Mouse (Mus musculus) ovary, adult 18-20 months (tissue): ENCODE data around the gene Atg4d.
"Not testable (repeated sequence)": the region's sequence is repeated elsewhere in the genome, so short reads cannot be mapped to it uniquely, and the experiment has no call there.

Experiments used
- DNase-seq: peaks from one replicate; pipeline ENCODE4 v3.0.0; 2022; ENCODE audit warnings: low spot score, mixed read lengths

Gene Atg4d

DNA sequence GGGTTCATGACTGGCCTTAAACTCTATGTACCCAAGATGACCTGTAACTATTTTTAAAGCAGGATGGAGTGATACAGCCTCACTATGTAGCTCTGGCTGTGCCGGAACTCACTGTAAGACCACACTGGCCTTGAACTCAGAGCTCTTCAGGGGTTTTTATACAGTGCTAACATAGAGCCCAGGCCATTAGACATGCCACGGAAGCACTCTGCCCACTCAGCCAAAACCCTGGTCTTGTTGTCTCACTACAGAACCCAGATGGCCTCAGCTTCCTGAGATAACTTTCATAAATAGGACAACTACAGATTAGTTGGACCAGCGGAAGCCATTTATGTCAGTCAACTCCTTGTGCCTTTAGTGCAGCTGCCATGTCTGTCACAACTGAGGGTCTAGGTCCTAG is 9.2 kb downstream of the Atg4d start:
- DNase-seq: no peak

- no peak for DNase-seq
Measured at GRCm38 (mm10) chr9:21275013-21275710, 10.1 kb downstream of the Atg4d start.

DNA sequence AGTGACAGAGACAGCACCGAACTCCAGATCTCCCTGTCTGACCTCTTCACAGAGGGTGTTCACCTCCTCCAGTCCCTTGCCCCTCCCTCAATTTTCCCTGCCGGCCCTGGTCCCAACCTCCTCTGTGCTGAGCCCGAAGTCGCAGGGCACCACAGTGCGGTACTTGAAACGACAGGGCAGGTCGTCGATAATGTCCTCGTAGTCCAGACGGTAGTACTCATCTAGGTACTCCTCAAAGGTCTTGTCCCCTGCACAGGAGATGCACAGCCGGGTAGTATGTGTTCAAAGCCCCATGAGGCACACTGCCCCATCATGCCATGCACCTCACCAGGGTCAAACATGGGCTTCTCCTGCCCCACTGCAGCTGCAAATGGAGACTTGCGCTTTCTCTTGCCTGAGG is 10.6 kb downstream of the Atg4d start:
- no peak for DNase-seq

DNA sequence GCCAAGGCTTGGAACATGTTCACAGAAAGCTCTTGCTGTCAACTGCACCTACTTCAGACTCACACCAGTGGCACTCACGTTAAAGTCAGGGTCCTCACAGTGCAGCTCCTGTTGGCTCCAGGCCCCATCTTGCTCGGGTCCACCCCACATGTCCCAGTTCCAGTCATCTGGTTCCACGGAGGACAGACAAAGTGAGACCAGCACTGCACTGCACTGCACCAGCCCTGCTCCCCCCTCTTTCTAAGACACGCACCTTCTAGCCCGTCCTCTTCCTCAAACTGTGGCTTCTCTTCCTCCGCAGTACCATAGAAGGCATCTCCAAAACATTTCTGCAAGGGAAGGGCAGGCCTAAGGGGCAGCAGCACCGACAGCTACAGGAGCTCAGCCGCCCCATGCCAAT is 11.2 kb downstream of the Atg4d start:
- DNase-seq: no peak

DNA sequence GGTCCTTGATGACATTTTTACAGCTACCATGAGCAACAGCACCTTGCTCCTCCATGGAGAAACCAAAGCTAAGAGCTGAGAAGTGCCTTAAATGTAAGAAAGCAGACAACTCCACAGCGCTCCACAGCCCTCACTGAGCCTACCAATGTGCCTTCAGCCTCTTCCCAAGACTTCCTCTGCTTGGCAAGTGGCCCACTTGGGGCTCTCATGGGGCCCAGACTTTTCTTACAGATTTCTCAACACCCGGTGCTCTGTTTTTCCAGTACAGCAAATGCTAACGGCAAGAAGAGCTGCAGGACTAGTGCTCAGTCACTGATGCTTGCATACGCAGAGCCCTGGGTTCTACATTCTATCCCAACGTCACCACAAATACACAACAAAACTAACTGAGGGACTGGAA is 12.7 kb downstream of the Atg4d start:
- no peak for DNase-seq

- no peak for DNase-seq
Measured at GRCm38 (mm10) chr9:21283591-21283990, 18.5 kb downstream of the Atg4d start.

DNA sequence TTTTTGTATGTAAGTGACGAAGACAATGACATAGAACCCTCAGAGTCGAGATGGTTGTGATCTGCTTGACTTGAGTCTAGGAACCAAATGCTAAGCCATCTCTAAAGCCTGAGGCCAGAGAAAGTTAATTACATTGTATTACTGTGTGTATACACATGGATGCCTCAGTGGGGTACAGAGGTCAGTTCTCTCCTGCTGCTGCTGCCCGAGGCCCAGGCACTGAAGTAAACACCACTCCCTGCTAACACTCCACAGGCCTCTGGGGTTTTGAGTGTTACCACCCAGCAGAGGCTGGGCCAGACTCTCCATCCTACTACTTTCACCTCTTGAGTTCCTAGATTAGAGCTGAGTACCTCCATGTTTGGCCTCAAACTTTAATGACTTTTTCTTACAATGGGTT is 18.9 kb downstream of the Atg4d start:
- no peak for DNase-seq

DNA sequence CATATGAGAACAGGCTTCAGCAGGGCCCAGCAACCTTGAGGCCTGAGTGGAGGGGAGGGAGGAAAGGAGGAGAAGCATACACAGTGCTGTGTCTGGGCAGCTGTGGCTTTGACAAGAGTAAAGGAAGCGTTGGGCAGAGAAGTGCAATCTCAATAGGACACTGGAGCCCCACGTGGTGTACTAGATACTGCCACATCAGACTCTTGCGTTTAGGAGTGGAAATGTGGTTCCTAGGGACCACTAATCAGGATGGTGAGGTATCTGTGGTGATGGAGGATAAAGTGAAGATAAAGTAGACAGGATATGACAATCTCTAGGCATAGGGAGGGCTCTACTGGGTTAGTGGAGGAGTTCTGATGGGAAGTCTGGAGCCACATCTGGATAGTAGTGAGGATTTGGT is 21.7 kb downstream of the Atg4d start:
- no peak for DNase-seq

DNA sequence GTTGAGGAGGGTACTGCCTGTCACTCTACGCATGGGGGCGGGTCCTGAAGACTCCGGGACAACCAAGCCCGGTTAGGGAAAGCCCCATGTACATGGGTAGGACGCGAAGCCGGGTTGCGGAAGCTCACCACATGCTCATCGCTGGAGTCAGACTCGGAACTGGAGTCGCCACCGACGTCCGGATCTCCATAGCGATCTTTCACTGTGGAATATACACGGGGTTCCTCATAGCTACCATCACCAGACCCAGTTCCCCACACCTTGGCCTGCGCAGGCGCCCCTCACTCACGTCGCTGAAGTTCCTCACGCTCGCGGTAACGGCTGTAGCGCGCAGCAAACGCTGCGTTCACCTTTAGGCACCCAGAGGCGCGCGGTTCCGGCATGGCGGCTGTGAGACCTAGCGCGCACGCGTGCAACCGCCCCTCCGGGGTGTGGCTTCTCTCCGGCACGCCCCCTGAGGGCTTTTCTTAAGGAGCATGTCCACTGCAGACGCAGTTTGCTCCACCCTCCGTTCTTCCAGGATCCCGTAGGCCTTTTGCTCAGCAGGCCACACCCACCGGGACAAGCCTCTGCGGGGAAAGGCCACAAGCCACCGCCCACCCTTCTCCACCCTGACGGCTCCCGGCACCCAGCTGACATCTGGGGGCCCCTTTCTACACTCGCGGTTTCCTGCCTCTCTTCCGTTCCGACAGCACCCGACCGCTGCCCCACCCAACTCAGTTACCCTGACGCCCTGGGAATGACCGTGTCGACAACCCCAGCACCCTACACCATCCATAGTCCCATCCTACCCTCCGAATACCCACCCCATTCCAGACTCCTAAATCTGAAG is 22.7 kb downstream of the Atg4d start, which contains the start of gene Kri1:
Kri1 (minus strand) TSS at position 399 of the 832 bp plus-strand sequence.
- peak; percentile 97 for DNase-seq

DNA sequence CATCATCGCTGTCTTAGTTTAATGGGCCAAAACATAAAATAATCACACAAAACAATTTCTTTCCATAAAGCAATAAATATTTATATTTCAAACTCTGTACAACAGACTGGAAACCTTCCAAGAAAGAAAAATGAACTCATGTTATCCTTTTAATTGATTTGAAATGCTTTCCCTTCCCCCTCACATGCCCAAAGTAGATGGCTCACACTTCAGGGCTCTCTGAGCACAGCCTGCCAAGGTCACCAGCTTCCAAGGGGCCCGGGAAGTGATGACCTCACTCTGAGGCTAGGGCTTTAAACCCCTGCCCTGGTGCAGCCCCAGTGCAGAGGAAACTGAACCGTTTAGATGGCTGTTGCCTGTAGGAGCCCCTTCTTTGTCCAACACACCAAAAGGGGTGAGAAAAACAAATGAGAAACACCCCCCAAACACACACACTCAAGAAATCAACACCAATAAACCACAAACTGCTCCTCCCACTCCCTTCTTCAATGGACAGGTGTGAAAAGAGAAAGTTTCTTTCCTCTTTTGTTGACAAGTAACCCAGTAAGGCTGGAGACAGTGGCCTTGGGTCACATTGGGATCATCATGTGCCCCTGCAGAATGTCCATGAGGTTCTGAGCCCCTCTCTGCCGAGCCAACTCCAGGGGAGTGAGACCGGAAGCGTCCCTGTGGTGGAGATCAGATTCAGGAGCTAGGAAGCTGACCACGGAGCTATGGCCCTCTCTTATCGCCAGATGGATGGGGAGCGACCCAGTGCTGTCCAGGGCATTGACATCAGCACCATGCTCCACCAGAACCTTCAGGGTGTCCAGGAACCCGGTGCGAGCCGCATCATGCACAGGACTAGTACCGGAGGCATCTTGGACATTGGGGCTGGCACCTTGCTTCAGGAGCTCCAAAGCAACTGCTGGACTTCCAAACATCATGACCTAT is 23.6 kb downstream of the Atg4d start:
- DNase-seq: no peak

- no peak for DNase-seq
Measured at GRCm38 (mm10) chr9:21289337-21289671, 24.2 kb downstream of the Atg4d start.

DNA sequence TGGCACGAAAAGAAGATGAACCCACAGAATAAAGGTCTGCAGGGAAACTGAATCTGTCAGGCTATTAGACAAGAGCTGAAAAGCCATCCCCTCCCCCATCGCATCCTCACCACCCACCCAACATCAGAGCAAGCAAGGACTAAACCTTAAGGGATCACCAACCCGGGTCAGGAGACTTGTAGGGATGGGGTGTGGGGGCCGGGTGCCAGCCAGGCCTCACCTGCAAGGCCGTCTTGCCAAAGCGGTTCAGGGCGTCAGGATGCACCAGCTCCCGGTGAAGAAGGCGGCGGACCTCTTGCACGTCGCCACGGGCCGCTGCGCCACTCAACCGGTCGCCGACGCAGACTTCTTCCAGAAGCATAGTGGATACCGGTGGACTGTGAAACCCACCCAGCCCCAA is 25.5 kb downstream of the Atg4d start:
- peak; percentile 26 for DNase-seq

DNA sequence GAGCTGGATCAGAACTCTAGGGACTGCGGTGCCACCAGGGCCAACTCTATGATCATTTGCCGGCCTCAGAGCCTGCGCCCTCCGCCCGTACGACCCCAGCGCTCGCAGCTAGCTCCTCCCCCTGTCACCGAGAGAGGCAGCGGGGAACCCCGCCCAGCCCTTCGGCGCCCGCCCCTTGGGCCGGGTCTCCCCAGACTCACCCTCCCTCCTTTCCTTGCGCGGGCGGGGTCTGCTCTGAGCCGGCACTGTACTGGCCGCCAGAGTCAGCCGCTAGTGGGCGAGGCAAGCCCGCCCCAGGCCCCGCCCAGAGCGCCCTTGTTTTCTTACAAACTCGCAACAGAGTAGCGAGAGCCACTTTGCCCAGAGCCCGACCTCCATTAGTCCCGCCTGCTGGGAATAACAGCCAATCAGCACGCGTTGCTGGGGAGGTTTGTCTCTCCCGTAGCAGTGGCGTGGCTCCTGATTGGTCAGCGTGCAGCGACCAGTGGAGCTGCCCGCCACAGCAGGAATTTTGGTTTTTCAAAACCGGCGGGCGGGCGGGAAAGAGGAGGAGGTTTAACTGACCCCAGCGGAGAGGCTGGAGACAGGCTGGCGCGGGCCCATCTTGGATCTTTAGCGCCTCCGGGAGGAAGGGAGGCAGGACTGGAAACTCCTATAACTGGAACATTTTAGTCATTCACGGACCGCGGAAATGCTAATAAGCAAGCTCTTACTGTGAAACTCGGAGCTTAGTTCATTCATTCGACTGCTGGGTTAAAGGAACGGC is 26.1 kb downstream of the Atg4d start, which contains the start of gene Cdkn2d:
Cdkn2d (minus strand) TSS at position 386 of the 766 bp plus-strand sequence.
- peak; percentile 100 for DNase-seq

DNA sequence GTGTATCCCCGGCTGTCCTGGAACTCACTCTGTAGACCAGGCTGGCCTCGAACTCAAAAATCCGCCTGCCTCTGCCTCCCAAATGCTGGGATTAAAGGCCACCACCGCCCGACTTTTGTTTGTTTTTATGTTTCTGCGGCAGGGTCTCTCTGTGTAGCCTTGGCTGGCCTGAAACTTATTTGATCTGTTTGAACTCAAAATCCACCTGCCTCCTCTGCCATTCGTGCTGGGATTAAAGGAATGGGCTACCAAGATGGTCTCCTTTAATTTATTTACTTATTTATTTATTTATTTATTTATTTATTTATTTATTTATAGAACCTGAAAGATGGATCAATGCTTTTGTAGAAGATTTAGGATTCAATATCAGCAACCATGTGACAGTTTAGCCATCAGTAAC is 26.8 kb downstream of the Atg4d start:
- DNase-seq: not testable (repeated sequence)

- no peak for DNase-seq
Measured at GRCm38 (mm10) chr9:21292271-21292670, 27.2 kb downstream of the Atg4d start.

DNA sequence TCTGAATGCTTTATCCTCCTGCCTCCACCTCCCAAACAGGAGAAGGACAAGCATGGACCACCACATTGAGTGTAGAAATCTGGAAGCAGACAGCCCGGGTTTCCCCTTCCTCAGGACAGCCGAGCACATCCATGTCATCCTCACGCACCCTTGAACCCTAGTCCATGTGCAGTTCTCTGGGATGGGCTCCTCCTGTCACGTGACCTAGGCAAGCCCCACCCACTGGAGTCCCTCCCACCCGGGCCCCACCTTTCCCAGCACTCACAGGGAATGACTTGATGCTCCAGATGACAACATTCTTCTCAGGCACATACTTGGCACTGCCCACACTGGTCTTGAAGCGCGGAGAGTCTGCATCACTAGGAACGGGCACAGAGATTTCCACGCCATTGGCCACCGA is 33.9 kb downstream of the Atg4d start:
- no peak for DNase-seq

- DNase-seq: no peak
Measured at GRCm38 (mm10) chr9:21305065-21305464, 40.0 kb downstream of the Atg4d start.

DNA sequence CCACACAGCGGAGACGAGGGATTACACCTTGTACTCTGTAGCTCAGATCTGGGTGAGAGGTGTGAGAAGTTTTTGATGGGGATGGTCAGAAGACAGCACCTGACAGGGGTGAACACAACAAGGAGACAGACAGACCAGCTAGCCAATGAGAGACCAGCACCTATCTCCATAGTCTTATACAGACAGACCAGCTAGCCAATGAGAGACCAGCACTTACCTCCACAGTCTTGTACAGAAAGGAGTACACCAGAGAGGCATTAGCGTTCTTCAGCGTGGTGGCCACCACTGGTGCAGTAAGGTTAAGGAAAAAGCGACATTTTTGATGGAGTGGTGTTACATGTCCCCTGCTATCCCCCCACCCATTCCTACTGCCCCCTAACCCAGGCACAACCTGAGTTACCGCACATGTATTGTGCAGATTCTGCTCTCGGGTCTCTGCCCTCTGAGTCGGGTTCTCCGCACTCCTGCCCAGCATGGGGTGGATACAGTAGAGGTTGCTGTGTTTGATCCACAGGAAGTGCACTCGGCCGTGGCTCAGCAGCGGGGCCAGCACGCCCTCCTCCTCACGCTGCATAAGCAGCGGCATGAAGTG is 44.2 kb downstream of the Atg4d start:
- no peak for DNase-seq

- no peak for DNase-seq
Measured at GRCm38 (mm10) chr9:21311695-21312094, 46.6 kb downstream of the Atg4d start.

- no peak for DNase-seq
Measured at GRCm38 (mm10) chr9:21312134-21312533, 47.0 kb downstream of the Atg4d start, which contains the start of gene Ap1m2. Gene Ap1m2, minus strand, starts transcription at chr9:21312337.

DNA sequence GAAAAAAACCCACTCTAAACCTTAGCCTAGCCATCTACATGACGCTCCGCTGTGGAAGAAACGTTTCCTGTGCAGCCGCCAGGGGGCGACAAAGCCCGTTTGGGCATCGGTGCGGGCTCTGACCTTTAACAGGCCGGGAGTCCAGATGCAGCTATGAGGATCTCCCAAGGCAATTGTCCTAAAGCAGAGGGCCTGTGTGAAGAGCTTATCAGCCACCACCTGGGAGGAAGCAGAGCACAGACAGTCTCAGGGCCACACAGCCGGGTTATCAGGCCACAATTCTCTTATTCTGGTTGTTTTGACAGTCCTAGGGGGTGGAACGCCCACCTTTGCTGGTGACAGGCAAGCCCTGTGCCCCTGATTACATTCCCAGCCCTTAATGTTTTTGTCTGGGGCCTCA is 48.3 kb downstream of the Atg4d start:
- DNase-seq: peak; percentile 71
